Comparison of ENCODE assay signal across 12 mouse cellular contexts in genomic region chrX:52017660-52018059, GRCm38 (mm10). TPM values are rescaled to one million over a fixed set of nuclear protein-coding genes. Genes with fewer than 3 reads are reported as not detected.
DNase-seq lines count a peak whose midpoint lies in the region; ATAC-seq lines count a peak whose summit lies in the region.
"Had no signal": no experiment of that assay in that cellular context is flagged by ENCODE, and none has a peak within 500 bp of the region (broad histone marks: within the 10 kb centered on the region; RNA-seq: fewer than 3 reads in every experiment).

No protein-coding gene starts in this region.

- no peak overlapping the region for H3K9ac ChIP-seq in heart, embryonic 11.5 days (ENCODE audit: low read depth, low read length)
- no peak overlapping the region for H3K9ac ChIP-seq in midbrain, embryonic 14.5 days (replicated peaks; ENCODE audit: low read length)
- H3K9ac ChIP-seq: forebrain, postnatal 0 days had no signal

- no peak overlapping the region for H3K4me3 ChIP-seq in heart, embryonic 11.5 days (ENCODE audit: low read depth, low read length)
- no peak overlapping the region for H3K4me3 ChIP-seq in midbrain, embryonic 10.5 days
- H3K4me3 ChIP-seq in midbrain, embryonic 14.5 days (replicated peaks; ENCODE audit: low read depth, low read length), result no peak overlapping the region

- H3K36me3 ChIP-seq in heart, embryonic 11.5 days (ENCODE audit: control insufficient read depth, insufficient read depth, low read length), result no peaks in the 10 kb centered on the region
- H3K36me3 ChIP-seq in midbrain, embryonic 10.5 days, result no peaks in the 10 kb centered on the region
- no peaks in the 10 kb centered on the region for H3K36me3 ChIP-seq in midbrain, embryonic 14.5 days (ENCODE audit: control insufficient read depth, insufficient read depth, low read length)

- H3K9me3 ChIP-seq in heart, embryonic 11.5 days (replicated peaks; ENCODE audit: control insufficient read depth, low read length), result no peaks in the 10 kb centered on the region
- H3K9me3 ChIP-seq in midbrain, embryonic 10.5 days (replicated peaks), result no peaks in the 10 kb centered on the region
- H3K9me3 ChIP-seq in midbrain, embryonic 14.5 days (ENCODE audit: control insufficient read depth, low read length), result no peaks in the 10 kb centered on the region

- intact Hi-C loops in heart, postnatal 10 days (cut with DNase I), result no loop called here

- peak; percentile 35 to 43 for DNase-seq in heart, postnatal 10 days
- peak; percentile 47 for DNase-seq in midbrain, embryonic 10.5 days (ENCODE audit: low spot score)
- no peak for DNase-seq in midbrain, embryonic 14.5 days
- peak; percentile 18 for DNase-seq in gastrocnemius, adult 18-20 months (ENCODE audit: low spot score)
- peak; percentile 1 for DNase-seq in skeletal muscle tissue, adult 2 months (ENCODE audit: low read depth, low spot score)
- no peak for DNase-seq in spleen, postnatal 10 days (ENCODE audit: low spot score in 2 of 2)
- no peak for DNase-seq in right cerebral cortex, adult 18-20 months
- DNase-seq: cerebellum, adult 9-11 months; forebrain, postnatal 0 days had no signal

- no peak for ATAC-seq in heart, embryonic 11.5 days (replicated peaks; ENCODE audit: insufficient number of reproducible peaks, low FRiP score, low TSS enrichment)
- ATAC-seq in midbrain, embryonic 14.5 days (ENCODE audit: low FRiP score, low TSS enrichment), result no peak
- ATAC-seq: forebrain, postnatal 0 days had no signal

- H3K4me2 ChIP-seq in heart, embryonic 11.5 days, result no peak overlapping the region
- no peak overlapping the region for H3K4me2 ChIP-seq in midbrain, embryonic 14.5 days (ENCODE audit: low read length)
- H3K4me2 ChIP-seq: midbrain, embryonic 11.5 days had no signal

- no peak overlapping the region for H3K27ac ChIP-seq in heart, embryonic 11.5 days (ENCODE audit: low read depth, low read length)
- peak overlapping the region; percentile 38; the same call in 1 of the 2 replicates for H3K27ac ChIP-seq in midbrain, embryonic 10.5 days (replicated peaks)
- no peak overlapping the region for H3K27ac ChIP-seq in midbrain, embryonic 14.5 days (replicated peaks; ENCODE audit: low read depth, low read length)

- WGBS in heart, embryonic 11.5 days (ENCODE audit: insufficient replicate concordance), result 55% methylated on average over 9 of the region's 9 CpGs
- WGBS in midbrain, embryonic 10.5 days, result 47% methylated on average over 9 of the region's 9 CpGs
- 51% methylated on average over 9 of the region's 9 CpGs for WGBS in midbrain, embryonic 14.5 days

- no peaks in the 10 kb centered on the region for H3K27me3 ChIP-seq in heart, embryonic 11.5 days (ENCODE audit: control insufficient read depth, insufficient read depth, low read length)
- H3K27me3 ChIP-seq in midbrain, embryonic 10.5 days (ENCODE audit: low read depth, poor library complexity, severe bottlenecking), result no peaks in the 10 kb centered on the region; the same call in none of the 2 replicates
- no peaks in the 10 kb centered on the region for H3K27me3 ChIP-seq in midbrain, embryonic 14.5 days (ENCODE audit: control insufficient read depth, insufficient read depth, low read length)

- H3K4me1 ChIP-seq in heart, embryonic 11.5 days (ENCODE audit: control insufficient read depth, insufficient read depth, low read length), result no peaks in the 10 kb centered on the region
- peaks cover 14% of the 10 kb centered on the region for H3K4me1 ChIP-seq in midbrain, embryonic 10.5 days
- H3K4me1 ChIP-seq in midbrain, embryonic 14.5 days (ENCODE audit: control insufficient read depth, insufficient read depth, low read length), result no peaks in the 10 kb centered on the region

RNA-seq across cellular contexts. Expression of gene 1700080O16Rik, which starts 45.1 kb away (rescaled TPM):
- total RNA-seq in heart, postnatal 10 days (2021), result not detected
- polyA plus RNA-seq in heart, embryonic 11.5 days (2014; fragmentation: Nextera tagmentation; extraction: Ambion mirVana), result not detected in 2 replicates
- polyA plus RNA-seq in midbrain, embryonic 10.5 days (2016; fragmentation: Nextera tagmentation; extraction: Ambion mirVana), result not detected in 2 replicates
- not detected in 2 replicates for polyA plus RNA-seq in midbrain, embryonic 14.5 days (2014; fragmentation: Nextera tagmentation; extraction: Ambion mirVana)
- total RNA-seq in gastrocnemius, adult 18-20 months (2021), result not detected
- total RNA-seq: forebrain, postnatal 0 days; left cerebral cortex, postnatal 25 days had no signal
- polyA plus RNA-seq: forebrain, postnatal 0 days; midbrain, embryonic 11.5 days had no signal

Comparison
In these comparisons a context has a peak if more than half of its experiments do, and no peak if none do; other contexts are left out.
1. DNase-seq: peak in heart, postnatal 10 days (2 of 2), midbrain, embryonic 10.5 days (single experiment), gastrocnemius, adult 18-20 months (single experiment) and skeletal muscle tissue, adult 2 months (single experiment); none in midbrain, embryonic 14.5 days (single experiment), spleen, postnatal 10 days (0 of 2) and right cerebral cortex, adult 18-20 months (single experiment).